ENCODE assay signal across 21 mouse cellular contexts in the genomic region with DNA sequence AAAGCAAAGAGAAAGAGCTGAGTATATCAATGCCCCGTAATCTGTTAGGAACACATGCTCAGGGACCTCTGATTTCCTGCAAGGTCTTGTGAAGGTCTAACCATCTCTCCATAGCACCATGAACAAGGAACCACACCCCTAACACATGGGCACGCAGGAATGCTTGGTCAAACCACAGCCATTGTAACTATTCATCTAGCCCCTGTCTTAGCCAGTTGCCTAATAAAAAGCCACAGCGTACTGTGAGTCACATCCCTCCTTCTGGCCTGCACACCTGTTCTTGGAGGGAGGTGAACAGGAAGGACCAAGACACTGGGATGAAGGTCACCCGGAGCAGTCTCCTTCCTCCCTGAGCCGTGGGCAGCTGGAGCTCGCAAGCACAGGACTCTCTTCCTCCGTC.
DNase-seq lines count a peak whose midpoint lies in the region; ATAC-seq and TF ChIP-seq lines count a peak whose summit lies in the region.
"Had no signal": no experiment of that assay in that cellular context is flagged by ENCODE, and none has a peak within 500 bp of the region (broad histone marks: within the 10 kb centered on the region; RNA-seq: fewer than 3 reads in every experiment).

No protein-coding gene starts in this region.

- DNase-seq in 416B (ENCODE audit: low read depth) (peak; percentile 10), ZHBTc4 (ENCODE audit: low read depth, low spot score) (peak; percentile 82)
- DNase-seq in Muller cell, postnatal 12 days (ENCODE audit: inconsistent ontology term): peak; percentile 16
- DNase-seq in stomach, postnatal 0 days (ENCODE audit: low spot score): no peak
- no peak for DNase-seq in urinary bladder, postnatal 4 days (ENCODE audit: low spot score in 2 of 2)
- no peak for DNase-seq in left cerebral cortex, adult 2 months (ENCODE audit: extremely low spot score in 1 of 2, low spot score in 2 of 2)
- DNase-seq in layer of hippocampus, adult 8-10 months (ENCODE audit: low spot score in 2 of 2): no peak
- DNase-seq: adrenal gland, postnatal 10 days; cerebellum, adult 18-20 months; cerebellum, adult 9-11 months; gastrocnemius, postnatal 10 days; heart, adult 2 months; kidney, adult 11 months; kidney, adult 9 months had no signal

- 78% methylated on average over 7 of the region's 7 CpGs for WGBS in stomach, postnatal 0 days

- H3K9ac ChIP-seq in stomach, postnatal 0 days (ENCODE audit: low read length): no peak overlapping the region
- H3K9ac ChIP-seq: heart, embryonic 12.5 days; hindbrain, embryonic 15.5 days had no signal

- no peak overlapping the region for H3K27ac ChIP-seq in stomach, postnatal 0 days (replicated peaks)
- no peak overlapping the region for H3K27ac ChIP-seq in left cerebral cortex, adult 2 months
- H3K27ac ChIP-seq: embryonic facial prominence, embryonic 10.5 days; forebrain, embryonic 10.5 days; heart, adult 2 months; hindbrain, embryonic 10.5 days; hindbrain, embryonic 15.5 days had no signal

- 0 out of 2 replicates have a peak, but pooled peaks have one; percentile 38 for ATAC-seq in stomach, postnatal 0 days (ENCODE audit: low FRiP score, low TSS enrichment)
- ATAC-seq: forebrain, embryonic 14.5 days had no signal

- TF ChIP-seq CTCF in stomach, postnatal 0 days (IDR thresholded peaks at IDR 0.05; ENCODE audit: low read depth): no peak
- no peak for TF ChIP-seq CTCF in left cerebral cortex, adult 2 months (IDR thresholded peaks at IDR 0.05)

- H3K27me3 ChIP-seq in stomach, postnatal 0 days (ENCODE audit: control insufficient read depth, insufficient read depth, low read length): no peaks in the 10 kb centered on the region
- H3K27me3 ChIP-seq: heart, embryonic 12.5 days; hindbrain, embryonic 15.5 days had no signal

- H3K4me2 ChIP-seq in stomach, postnatal 0 days (replicated peaks; ENCODE audit: low read depth): no peak overlapping the region
- H3K4me2 ChIP-seq: heart, embryonic 12.5 days; hindbrain, embryonic 15.5 days had no signal

- no peaks in the 10 kb centered on the region for H3K9me3 ChIP-seq in stomach, postnatal 0 days (ENCODE audit: control insufficient read depth, low read length)
- H3K9me3 ChIP-seq: embryonic facial prominence, embryonic 10.5 days; forebrain, embryonic 10.5 days; heart, embryonic 12.5 days; hindbrain, embryonic 10.5 days; hindbrain, embryonic 15.5 days had no signal

- no peaks in the 10 kb centered on the region for H3K36me3 ChIP-seq in stomach, postnatal 0 days (ENCODE audit: control insufficient read depth, insufficient read depth, low read length)
- H3K36me3 ChIP-seq: embryonic facial prominence, embryonic 10.5 days; forebrain, embryonic 10.5 days; G1E; heart, embryonic 12.5 days; hindbrain, embryonic 10.5 days; hindbrain, embryonic 15.5 days had no signal

- intact Hi-C loops in left cerebral cortex, adult 2 months (cut with DNase I): no loop called here

- H3K4me3 ChIP-seq in stomach, postnatal 0 days (ENCODE audit: low read depth, low read length): no peak overlapping the region
- no peak overlapping the region for H3K4me3 ChIP-seq in left cerebral cortex, adult 2 months
- H3K4me3 ChIP-seq: embryonic facial prominence, embryonic 10.5 days; forebrain, embryonic 10.5 days; heart, adult 2 months; heart, embryonic 12.5 days; hindbrain, embryonic 10.5 days; hindbrain, embryonic 15.5 days had no signal

- no peaks in the 10 kb centered on the region for H3K4me1 ChIP-seq in stomach, postnatal 0 days (replicated peaks; ENCODE audit: control insufficient read depth, insufficient read depth)
- H3K4me1 ChIP-seq: embryonic facial prominence, embryonic 10.5 days; forebrain, embryonic 10.5 days; heart, embryonic 12.5 days; hindbrain, embryonic 10.5 days; hindbrain, embryonic 15.5 days had no signal

- no peak for TF ChIP-seq EP300 in stomach, postnatal 0 days (optimal IDR thresholded peaks at IDR 0.05)

Comparison
In these comparisons a context has a peak if more than half of its experiments do, and no peak if none do; other contexts are left out.
1. DNase-seq: peak in 416B (single experiment), Muller cell, postnatal 12 days (single experiment) and ZHBTc4 (single experiment); none in stomach, postnatal 0 days (single experiment), urinary bladder, postnatal 4 days (0 of 2), left cerebral cortex, adult 2 months (0 of 2) and layer of hippocampus, adult 8-10 months (0 of 2).